Mouse (Mus musculus) cerebellum, adult 2 months (tissue): Measurements from ENCODE around the gene Ccnyl1.

Experiments
- CTCF ChIP-seq: fragments of 200-500 bp; IDR thresholded peaks from 2 replicates; pipeline ENCODE4 v1.5.1; 2011; ENCODE audit warnings: low read depth, mild to moderate bottlenecking, control low read depth, low read length, moderate library complexity, borderline replicate concordance; ENCODE audit not compliant: insufficient read depth
- POLR2A ChIP-seq: fragments of 200-500 bp; IDR thresholded peaks from 2 replicates; pipeline ENCODE4 v1.6.1; 2011; ENCODE audit warnings: low read length, control low read depth, borderline replicate concordance; ENCODE audit not compliant: insufficient read depth

- TF ChIP-seq CTCF (no peak), POLR2A (no peak)
These were observed 1.3 kb downstream of the Ccnyl1 start for GRCm38 (mm10) chr1:64691581-64691980.
